Mouse (Mus musculus) small intestine, adult 2 months (tissue): ENCODE measurements around the gene Ugt1a8.

Experiments used
- CTCF ChIP-seq: fragments of 200-500 bp; IDR thresholded peaks from 2 replicates; pipeline ENCODE4 v1.5.1; 2012; ENCODE audit warnings: low read depth, mild to moderate bottlenecking, control low read depth, inconsistent platforms, low read length, moderate library complexity, mixed read lengths; ENCODE audit not compliant: insufficient replicate concordance, insufficient read length; ENCODE audit errors: extremely low read depth
- POLR2A ChIP-seq: fragments of 200-500 bp; IDR thresholded peaks from 2 replicates; pipeline ENCODE4 v1.6.1; 2012; ENCODE audit warnings: low read depth, mild to moderate bottlenecking, control low read depth, inconsistent platforms, low read length, moderate library complexity

GRCm38 (mm10) chr1:88229566-88229965 is 142.0 kb downstream of the Ugt1a8 start:
- no peak for TF ChIP-seq CTCF
- no peak for TF ChIP-seq POLR2A
